Mouse (Mus musculus): ENCODE data around the gene Smap1. TPM values are rescaled to one million over a fixed set of nuclear protein-coding genes. Genes with fewer than 3 reads are reported as not detected.

The Smap1 gene
- polyA plus RNA-seq, 1 experiment from 2014 or later: 46.6 TPM

- H3K4me2 ChIP-seq (ENCODE audit: low read depth, low read length): no peak overlapping the region
- H3K36me3 ChIP-seq (replicated peaks; ENCODE audit: control insufficient read depth, insufficient read depth, low read depth, low read length): 0 out of 2 replicates have a peak, but pooled peaks cover 2% of the 10 kb centered on the region
- WGBS: 96% methylated on average over 10 of the region's 10 CpGs
- no peak overlapping the region for H3K27ac ChIP-seq (replicated peaks; ENCODE audit: low read depth, low read length)
- DNase-seq (ENCODE audit: low spot score): no peak
- H3K27me3 ChIP-seq (ENCODE audit: control insufficient read depth, insufficient read depth, low read length): no peaks in the 10 kb centered on the region
- H3K9me3 ChIP-seq (replicated peaks; ENCODE audit: control insufficient read depth, low read length): no peaks in the 10 kb centered on the region
- H3K9ac ChIP-seq (replicated peaks; ENCODE audit: low read length): no peak overlapping the region
- H3K4me1 ChIP-seq (ENCODE audit: control insufficient read depth, insufficient read depth, low read length): no peaks in the 10 kb centered on the region
- H3K4me3 ChIP-seq (ENCODE audit: low read depth, low read length): no peak overlapping the region
- no peak for ATAC-seq (replicated peaks; ENCODE audit: insufficient number of reproducible peaks, low FRiP score, low TSS enrichment, low read depth)
Observed at GRCm38 (mm10) chr1:23845007-23845406, 77.1 kb downstream of the Smap1 start.

- Histone ChIP-seq H3K36me3 (replicated peaks; ENCODE audit: control insufficient read depth, insufficient read depth, low read depth, low read length) (0 out of 2 replicates have a peak, but pooled peaks cover 2% of the 10 kb centered on the region), H3K4me1 (ENCODE audit: control insufficient read depth, insufficient read depth, low read length) (no peaks in the 10 kb centered on the region), H3K9ac (replicated peaks; ENCODE audit: low read length) (no peak overlapping the region), H3K27me3 (ENCODE audit: control insufficient read depth, insufficient read depth, low read length) (no peaks in the 10 kb centered on the region), H3K27ac (replicated peaks; ENCODE audit: low read depth, low read length) (no peak overlapping the region), H3K4me3 (ENCODE audit: low read depth, low read length) (no peak overlapping the region), H3K9me3 (replicated peaks; ENCODE audit: control insufficient read depth, low read length) (no peaks in the 10 kb centered on the region), H3K4me2 (ENCODE audit: low read depth, low read length) (no peak overlapping the region)
- DNase-seq (ENCODE audit: low spot score) (no peak), ATAC-seq (replicated peaks; ENCODE audit: insufficient number of reproducible peaks, low FRiP score, low TSS enrichment, low read depth) (no peak)
- WGBS: 85% methylated on average over 7 of the region's 7 CpGs
Observed at GRCm38 (mm10) chr1:23843790-23844189, 78.3 kb downstream of the Smap1 start.

DNA sequence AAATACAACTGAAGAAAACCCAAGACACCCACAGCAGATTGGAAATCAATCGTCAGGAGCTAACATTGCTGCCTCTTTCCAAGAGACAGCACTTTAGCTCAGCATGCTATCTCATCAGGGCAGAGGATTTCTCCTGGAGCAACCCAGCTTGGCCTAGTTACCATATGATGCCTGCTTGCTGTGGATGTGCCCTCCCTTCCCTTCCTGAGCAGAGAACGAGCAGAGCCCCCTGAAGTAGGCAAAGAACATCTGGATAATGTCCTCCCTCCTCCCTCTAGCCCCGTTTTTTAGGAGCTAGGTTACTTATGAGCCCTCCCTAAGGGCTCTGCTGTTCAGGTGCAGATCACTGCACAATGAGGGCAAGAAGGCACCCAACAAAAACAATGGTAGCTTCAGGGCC, 79.5 kb downstream of the Smap1 start:
- Histone ChIP-seq H3K36me3 (replicated peaks; ENCODE audit: control insufficient read depth, insufficient read depth, low read depth, low read length) (0 out of 2 replicates have a peak, but pooled peaks cover 2% of the 10 kb centered on the region), H3K4me3 (ENCODE audit: low read depth, low read length) (no peak overlapping the region), H3K9me3 (replicated peaks; ENCODE audit: control insufficient read depth, low read length) (no peaks in the 10 kb centered on the region), H3K27me3 (ENCODE audit: control insufficient read depth, insufficient read depth, low read length) (no peaks in the 10 kb centered on the region), H3K9ac (replicated peaks; ENCODE audit: low read length) (no peak overlapping the region), H3K4me2 (ENCODE audit: low read depth, low read length) (no peak overlapping the region), H3K4me1 (ENCODE audit: control insufficient read depth, insufficient read depth, low read length) (no peaks in the 10 kb centered on the region), H3K27ac (replicated peaks; ENCODE audit: low read depth, low read length) (no peak overlapping the region)
- no peak for ATAC-seq (replicated peaks; ENCODE audit: insufficient number of reproducible peaks, low FRiP score, low TSS enrichment, low read depth)
- WGBS: 72% methylated on average over 3 of the region's 3 CpGs
- no peak for DNase-seq (ENCODE audit: low spot score)

DNA sequence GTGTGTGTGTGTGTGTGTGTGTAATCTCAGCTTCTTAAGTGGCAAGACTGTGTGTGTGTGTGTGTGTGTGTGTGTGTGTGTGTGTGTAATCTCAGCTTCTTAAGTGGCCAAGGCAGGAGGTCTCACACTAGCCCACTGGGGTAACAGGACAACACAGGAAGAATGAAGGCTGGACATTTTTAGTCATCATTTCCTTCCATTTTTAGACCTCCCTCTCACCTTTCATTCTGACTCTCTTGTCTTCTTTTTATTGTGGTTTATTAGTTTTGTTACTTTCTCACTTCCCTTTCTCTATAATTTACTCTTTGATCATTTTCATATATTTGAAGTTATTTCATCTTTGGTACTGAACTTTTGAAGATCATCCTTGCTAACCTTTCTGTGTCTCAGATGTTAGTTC, 81.2 kb downstream of the Smap1 start:
- Histone ChIP-seq H3K4me1 (ENCODE audit: control insufficient read depth, insufficient read depth, low read length) (no peaks in the 10 kb centered on the region), H3K27me3 (ENCODE audit: control insufficient read depth, insufficient read depth, low read length) (no peaks in the 10 kb centered on the region), H3K36me3 (replicated peaks; ENCODE audit: control insufficient read depth, insufficient read depth, low read depth, low read length) (0 out of 2 replicates have a peak, but pooled peaks cover 2% of the 10 kb centered on the region), H3K27ac (replicated peaks; ENCODE audit: low read depth, low read length) (no peak overlapping the region), H3K4me3 (ENCODE audit: low read depth, low read length) (no peak overlapping the region), H3K4me2 (ENCODE audit: low read depth, low read length) (no peak overlapping the region), H3K9me3 (replicated peaks; ENCODE audit: control insufficient read depth, low read length) (no peaks in the 10 kb centered on the region), H3K9ac (replicated peaks; ENCODE audit: low read length) (no peak overlapping the region)
- no peak for DNase-seq (ENCODE audit: low spot score)
- no peak for ATAC-seq (replicated peaks; ENCODE audit: insufficient number of reproducible peaks, low FRiP score, low TSS enrichment, low read depth)

GRCm38 (mm10) chr1:23836630-23837029, 85.5 kb downstream of the Smap1 start:
- no peaks in the 10 kb centered on the region for H3K27me3 ChIP-seq (ENCODE audit: control insufficient read depth, insufficient read depth, low read length)
- H3K4me2 ChIP-seq (ENCODE audit: low read depth, low read length): no peak overlapping the region
- ATAC-seq (replicated peaks; ENCODE audit: insufficient number of reproducible peaks, low FRiP score, low TSS enrichment, low read depth) (no peak), DNase-seq (ENCODE audit: low spot score) (no peak)
- no peak overlapping the region for H3K4me3 ChIP-seq (ENCODE audit: low read depth, low read length)
- H3K36me3 ChIP-seq (replicated peaks; ENCODE audit: control insufficient read depth, insufficient read depth, low read depth, low read length): no peaks in the 10 kb centered on the region
- H3K9ac ChIP-seq (replicated peaks; ENCODE audit: low read length): no peak overlapping the region
- no peaks in the 10 kb centered on the region for H3K9me3 ChIP-seq (replicated peaks; ENCODE audit: control insufficient read depth, low read length)
- H3K4me1 ChIP-seq (ENCODE audit: control insufficient read depth, insufficient read depth, low read length): no peaks in the 10 kb centered on the region
- no peak overlapping the region for H3K27ac ChIP-seq (replicated peaks; ENCODE audit: low read depth, low read length)
- WGBS: 86% methylated on average over 4 of the region's 4 CpGs

- no peaks in the 10 kb centered on the region for H3K36me3 ChIP-seq (replicated peaks; ENCODE audit: control insufficient read depth, insufficient read depth, low read depth, low read length)
- DNase-seq (ENCODE audit: low spot score) (no peak), ATAC-seq (replicated peaks; ENCODE audit: insufficient number of reproducible peaks, low FRiP score, low TSS enrichment, low read depth) (no peak)
- H3K4me2 ChIP-seq (ENCODE audit: low read depth, low read length): no peak overlapping the region
- H3K27me3 ChIP-seq (ENCODE audit: control insufficient read depth, insufficient read depth, low read length): no peaks in the 10 kb centered on the region
- no peak overlapping the region for H3K4me3 ChIP-seq (ENCODE audit: low read depth, low read length)
- no peak overlapping the region for H3K27ac ChIP-seq (replicated peaks; ENCODE audit: low read depth, low read length)
- no peaks in the 10 kb centered on the region for H3K9me3 ChIP-seq (replicated peaks; ENCODE audit: control insufficient read depth, low read length)
- H3K9ac ChIP-seq (replicated peaks; ENCODE audit: low read length): no peak overlapping the region
- H3K4me1 ChIP-seq (ENCODE audit: control insufficient read depth, insufficient read depth, low read length): no peaks in the 10 kb centered on the region
- WGBS: 80% methylated on average over 9 of the region's 9 CpGs
Observed at GRCm38 (mm10) chr1:23834819-23835218, 87.3 kb downstream of the Smap1 start.

DNA sequence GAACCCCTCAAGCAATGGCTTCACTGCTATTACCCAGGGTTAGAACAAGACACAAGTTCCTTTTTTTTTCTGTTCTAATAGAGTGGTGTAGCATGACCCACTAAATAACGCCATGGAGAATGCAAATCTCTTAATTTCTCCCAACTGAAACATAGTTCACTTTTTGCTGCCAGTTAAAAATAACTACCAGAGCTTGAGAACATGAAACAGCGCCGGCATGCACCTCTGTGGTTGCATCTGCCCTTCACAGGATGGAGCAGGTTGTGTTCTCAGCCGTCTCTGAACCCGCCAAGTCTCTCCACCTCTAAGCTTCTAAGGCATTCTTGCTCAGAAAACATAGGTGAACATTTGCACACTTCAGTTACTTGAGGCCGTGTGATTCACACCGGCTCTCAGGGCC, 87.9 kb downstream of the Smap1 start:
- Histone ChIP-seq H3K4me2 (ENCODE audit: low read depth, low read length) (no peak overlapping the region), H3K36me3 (replicated peaks; ENCODE audit: control insufficient read depth, insufficient read depth, low read depth, low read length) (no peaks in the 10 kb centered on the region), H3K4me3 (ENCODE audit: low read depth, low read length) (no peak overlapping the region), H3K9me3 (replicated peaks; ENCODE audit: control insufficient read depth, low read length) (no peaks in the 10 kb centered on the region), H3K9ac (replicated peaks; ENCODE audit: low read length) (no peak overlapping the region), H3K27ac (replicated peaks; ENCODE audit: low read depth, low read length) (no peak overlapping the region), H3K4me1 (ENCODE audit: control insufficient read depth, insufficient read depth, low read length) (no peaks in the 10 kb centered on the region), H3K27me3 (ENCODE audit: control insufficient read depth, insufficient read depth, low read length) (no peaks in the 10 kb centered on the region)
- 84% methylated on average over 7 of the region's 7 CpGs for WGBS
- no peak for ATAC-seq (replicated peaks; ENCODE audit: insufficient number of reproducible peaks, low FRiP score, low TSS enrichment, low read depth)
- DNase-seq (ENCODE audit: low spot score): no peak

GRCm38 (mm10) chr1:23826887-23827758, 95.0 kb downstream of the Smap1 start:
- WGBS: 46% methylated on average over 13 of the region's 13 CpGs
- Histone ChIP-seq H3K4me2 (ENCODE audit: low read depth, low read length) (no peak overlapping the region), H3K9me3 (replicated peaks; ENCODE audit: control insufficient read depth, low read length) (no peaks in the 10 kb centered on the region), H3K4me1 (ENCODE audit: control insufficient read depth, insufficient read depth, low read length) (no peaks in the 10 kb centered on the region), H3K27ac (replicated peaks; ENCODE audit: low read depth, low read length) (no peak overlapping the region), H3K27me3 (ENCODE audit: control insufficient read depth, insufficient read depth, low read length) (no peaks in the 10 kb centered on the region), H3K36me3 (replicated peaks; ENCODE audit: control insufficient read depth, insufficient read depth, low read depth, low read length) (no peaks in the 10 kb centered on the region), H3K9ac (replicated peaks; ENCODE audit: low read length) (no peak overlapping the region), H3K4me3 (ENCODE audit: low read depth, low read length) (no peak overlapping the region)
- DNase-seq (ENCODE audit: low spot score): peak; percentile 77
- ATAC-seq (replicated peaks; ENCODE audit: insufficient number of reproducible peaks, low FRiP score, low TSS enrichment, low read depth): peak; percentile 56

Measured in embryonic facial prominence, embryonic 11.5 days (tissue).